ENCODE assay signal across 10 mouse cellular contexts in genomic region chr8:25353405-25353804, GRCm38 (mm10).
DNase-seq lines count a peak whose midpoint lies in the region; ATAC-seq lines count a peak whose summit lies in the region.
"Had no signal": no experiment of that assay in that cellular context is flagged by ENCODE, and none has a peak within 500 bp of the region (broad histone marks: within the 10 kb centered on the region; RNA-seq: fewer than 3 reads in every experiment).

No protein-coding gene starts in this region.

- no peak for ATAC-seq in hindbrain, embryonic 11.5 days (ENCODE audit: low FRiP score)
- no peak for ATAC-seq in forebrain, embryonic 14.5 days
- ATAC-seq in midbrain, embryonic 13.5 days: no peak

- H3K27ac ChIP-seq in hindbrain, embryonic 10.5 days: peak overlapping the region; percentile 50; the same call in 1 of the 2 replicates
- H3K27ac ChIP-seq in hindbrain, embryonic 11.5 days (ENCODE audit: low read depth, low read length): no peak overlapping the region
- H3K27ac ChIP-seq in forebrain, embryonic 14.5 days (ENCODE audit: low read depth, low read length): no peak overlapping the region
- H3K27ac ChIP-seq in midbrain, embryonic 13.5 days: no peak overlapping the region

- DNase-seq in hindbrain, embryonic 10.5 days (ENCODE audit: low spot score): no peak
- no peak for DNase-seq in hindbrain, embryonic 11.5 days (ENCODE audit: low spot score)
- peak; percentile 22 to 47 for DNase-seq in cerebellum, postnatal 14 days
- DNase-seq in forebrain, embryonic 14.5 days (ENCODE audit: low spot score): no peak
- DNase-seq in urinary bladder, postnatal 10 days (ENCODE audit: low spot score): no peak
- DNase-seq in layer of hippocampus, adult 8-10 months (ENCODE audit: low spot score in 2 of 2): no peak
- no peak for DNase-seq in kidney, postnatal 25 days
- DNase-seq: gastrocnemius, postnatal 14 days; left cerebral cortex, postnatal 4 days had no signal

- no peaks in the 10 kb centered on the region for H3K36me3 ChIP-seq in hindbrain, embryonic 10.5 days
- no peaks in the 10 kb centered on the region for H3K36me3 ChIP-seq in hindbrain, embryonic 11.5 days (ENCODE audit: control insufficient read depth, insufficient read depth, low read length)
- no peaks in the 10 kb centered on the region for H3K36me3 ChIP-seq in forebrain, embryonic 14.5 days (ENCODE audit: control insufficient read depth, insufficient read depth, low read length)
- H3K36me3 ChIP-seq in midbrain, embryonic 13.5 days: no peaks in the 10 kb centered on the region

- H3K9me3 ChIP-seq in hindbrain, embryonic 10.5 days: no peaks in the 10 kb centered on the region
- no peaks in the 10 kb centered on the region for H3K9me3 ChIP-seq in hindbrain, embryonic 11.5 days (ENCODE audit: control insufficient read depth, low read length)
- 0 out of 2 replicates have a peak, but pooled peaks cover 5% of the 10 kb centered on the region for H3K9me3 ChIP-seq in forebrain, embryonic 14.5 days (replicated peaks; ENCODE audit: control insufficient read depth, low read length)
- H3K9me3 ChIP-seq in midbrain, embryonic 13.5 days: no peaks in the 10 kb centered on the region

- peaks cover 13% of the 10 kb centered on the region; the same call in 1 of the 2 replicates for H3K4me1 ChIP-seq in hindbrain, embryonic 10.5 days (replicated peaks)
- no peaks in the 10 kb centered on the region for H3K4me1 ChIP-seq in hindbrain, embryonic 11.5 days (replicated peaks; ENCODE audit: control insufficient read depth, insufficient read depth, low read length)
- no peaks in the 10 kb centered on the region for H3K4me1 ChIP-seq in forebrain, embryonic 14.5 days (ENCODE audit: control insufficient read depth, insufficient read depth, low read length)
- H3K4me1 ChIP-seq in midbrain, embryonic 13.5 days (replicated peaks): peaks cover 11% of the 10 kb centered on the region

- H3K4me3 ChIP-seq in hindbrain, embryonic 10.5 days: peak overlapping the region; percentile 35
- H3K4me3 ChIP-seq in hindbrain, embryonic 11.5 days (ENCODE audit: low read depth, low read length): no peak overlapping the region
- H3K4me3 ChIP-seq in forebrain, embryonic 14.5 days (ENCODE audit: low read depth, low read length): no peak overlapping the region
- no peak overlapping the region; the same call in 1 of the 2 replicates for H3K4me3 ChIP-seq in midbrain, embryonic 13.5 days (replicated peaks)

- WGBS in hindbrain, embryonic 10.5 days: 46% methylated on average over 7 of the region's 7 CpGs
- WGBS in hindbrain, embryonic 11.5 days: 43% methylated on average over 7 of the region's 7 CpGs
- WGBS in forebrain, embryonic 14.5 days: 48% methylated on average over 7 of the region's 7 CpGs
- 44% methylated on average over 7 of the region's 7 CpGs for WGBS in midbrain, embryonic 13.5 days

- H3K27me3 ChIP-seq in hindbrain, embryonic 10.5 days (ENCODE audit: insufficient read depth, poor library complexity, severe bottlenecking): peaks cover 45% of the 10 kb centered on the region
- peaks cover 14% of the 10 kb centered on the region for H3K27me3 ChIP-seq in hindbrain, embryonic 11.5 days (ENCODE audit: control insufficient read depth, insufficient read depth, low read length)
- peaks cover 11% of the 10 kb centered on the region; the same call in 1 of the 2 replicates for H3K27me3 ChIP-seq in forebrain, embryonic 14.5 days (replicated peaks; ENCODE audit: control insufficient read depth, insufficient read depth, low read length)
- peaks cover 25% of the 10 kb centered on the region for H3K27me3 ChIP-seq in midbrain, embryonic 13.5 days

- no peak overlapping the region for H3K9ac ChIP-seq in hindbrain, embryonic 11.5 days (ENCODE audit: low read depth, low read length)
- peak overlapping the region; percentile 42; the same call in 1 of the 2 replicates for H3K9ac ChIP-seq in forebrain, embryonic 14.5 days (ENCODE audit: low read length)
- H3K9ac ChIP-seq in midbrain, embryonic 13.5 days (replicated peaks): peak overlapping the region; percentile 36; the same call in 1 of the 2 replicates

- no peak overlapping the region for H3K4me2 ChIP-seq in hindbrain, embryonic 11.5 days (replicated peaks; ENCODE audit: low read depth, low read length)
- H3K4me2 ChIP-seq in forebrain, embryonic 14.5 days (ENCODE audit: low read length): peak overlapping the region; percentile 31; the same call in 1 of the 2 replicates
- H3K4me2 ChIP-seq in midbrain, embryonic 13.5 days (replicated peaks): peak overlapping the region; percentile 45

Comparison
In these comparisons a context has a peak if more than half of its experiments do, and no peak if none do; other contexts are left out.
1. DNase-seq: peak in cerebellum, postnatal 14 days (2 of 2); none in hindbrain, embryonic 10.5 days (single experiment), hindbrain, embryonic 11.5 days (single experiment), forebrain, embryonic 14.5 days (single experiment), urinary bladder, postnatal 10 days (single experiment), layer of hippocampus, adult 8-10 months (0 of 2) and kidney, postnatal 25 days (0 of 2).